Mouse (Mus musculus) limb, embryonic 12.5 days (tissue): ENCODE data around the gene Zwint. TPM values are rescaled to one million over a fixed set of nuclear protein-coding genes. Genes with fewer than 3 reads are reported as not detected.

Source experiments
- ATAC-seq: fragments of 200-750 bp; cut with Nextera tagmentation; 2 replicates; pipeline ENCODE4 v1.8.0; 2017; ENCODE audit warnings: low read depth, moderate TSS enrichment; ENCODE audit not compliant: insufficient number of reproducible peaks, insufficient read depth, low FRiP score, low TSS enrichment
- H3K27ac ChIP-seq: fragments of 300-500 bp; sonication (generic); 2 replicates; pipeline ENCODE4 v1.5.1; 2016; ENCODE audit warnings: mild to moderate bottlenecking, moderate library complexity
- H3K27me3 ChIP-seq: fragments of 300-500 bp; sonication (generic); 2 replicates; pipeline ENCODE4 v1.6.1; 2016; ENCODE audit warnings: mild to moderate bottlenecking, moderate library complexity
- H3K36me3 ChIP-seq: fragments of 300-500 bp; sonication (generic); 2 replicates; pipeline ENCODE4 v1.6.1; 2016; ENCODE audit warnings: mild to moderate bottlenecking, moderate library complexity
- H3K4me1 ChIP-seq: fragments of 300-500 bp; sonication (generic); replicated peaks from 2 replicates; pipeline ENCODE4 v1.6.1; 2016
- H3K4me2 ChIP-seq: fragments of 300-500 bp; sonication (generic); 2 replicates; pipeline ENCODE4 v1.6.1; 2016; ENCODE audit warnings: mild to moderate bottlenecking, moderate library complexity
- H3K4me3 ChIP-seq: fragments of 300-500 bp; sonication (generic); replicated peaks from 2 replicates; pipeline ENCODE4 v1.5.1; 2016; ENCODE audit warnings: mild to moderate bottlenecking
- H3K9ac ChIP-seq: fragments of 300-500 bp; sonication (generic); replicated peaks from 2 replicates; pipeline ENCODE4 v1.6.1; 2016; ENCODE audit warnings: mild to moderate bottlenecking, moderate library complexity
- H3K9me3 ChIP-seq: fragments of 300-500 bp; sonication (generic); 2 replicates; pipeline ENCODE4 v1.6.1; 2016; ENCODE audit warnings: mild to moderate bottlenecking, moderate library complexity
- WGBS: fragments of 180-500 bp; shearing (Covaris S2); methylation state at CpG from one replicate; pipeline ENCODE4 v1.1.7; 2016; 5-methylcytosine and 5-hydroxymethylcytosine counted together
- polyA plus RNA-seq: library from polyadenylated mRNA; unstranded; fragments of >200 nt; fragmentation: Nextera tagmentation; extraction: Ambion mirVana; gene quantifications from 2 replicates; pipeline ENCODE4 v1.2.1, GENCODE M21; 2016

The Zwint gene
- polyA plus RNA-seq, 1 experiment from 2014 or later: 283 TPM

GRCm38 (mm10) chr10:72667856-72668255 lies 13.2 kb downstream of the Zwint start:
- no peak for ATAC-seq
- no peak overlapping the region for H3K4me2 ChIP-seq
- H3K4me3 ChIP-seq: no peak overlapping the region
- no peak overlapping the region for H3K9ac ChIP-seq
- no peaks in the 10 kb centered on the region for H3K4me1 ChIP-seq
- H3K27me3 ChIP-seq: no peaks in the 10 kb centered on the region
- H3K9me3 ChIP-seq: no peaks in the 10 kb centered on the region
- WGBS: 95% methylated on average over 5 of the region's 5 CpGs
- no peak overlapping the region for H3K27ac ChIP-seq
- peaks cover 61% of the 10 kb centered on the region for H3K36me3 ChIP-seq

GRCm38 (mm10) chr10:72669086-72669485 lies 14.4 kb downstream of the Zwint start:
- no peak overlapping the region for H3K4me3 ChIP-seq
- WGBS: 90% methylated on average over 1 of the region's 1 CpGs
- H3K36me3 ChIP-seq: peaks cover 56% of the 10 kb centered on the region
- H3K27ac ChIP-seq: no peak overlapping the region
- H3K27me3 ChIP-seq: no peaks in the 10 kb centered on the region
- no peak overlapping the region for H3K9ac ChIP-seq
- H3K4me2 ChIP-seq: no peak overlapping the region
- ATAC-seq: no peak
- no peaks in the 10 kb centered on the region for H3K9me3 ChIP-seq
- H3K4me1 ChIP-seq: no peaks in the 10 kb centered on the region

- Histone ChIP-seq H3K4me2 (no peak overlapping the region), H3K9me3 (0 out of 2 replicates have a peak, but pooled peaks cover 4% of the 10 kb centered on the region), H3K9ac (no peak overlapping the region), H3K4me3 (no peak overlapping the region), H3K36me3 (peaks cover 14% of the 10 kb centered on the region), H3K27ac (no peak overlapping the region), H3K4me1 (no peaks in the 10 kb centered on the region), H3K27me3 (no peaks in the 10 kb centered on the region)
- 90% methylated on average over 6 of the region's 6 CpGs for WGBS
- no peak for ATAC-seq
Observed at GRCm38 (mm10) chr10:72675971-72676370, 21.3 kb downstream of the Zwint start.

GRCm38 (mm10) chr10:72676550-72676949 lies 21.9 kb downstream of the Zwint start:
- H3K4me2 ChIP-seq: no peak overlapping the region
- no peaks in the 10 kb centered on the region for H3K4me1 ChIP-seq
- H3K9ac ChIP-seq: no peak overlapping the region
- WGBS: 92% methylated on average over 1 of the region's 1 CpGs
- peaks cover 10% of the 10 kb centered on the region for H3K36me3 ChIP-seq
- H3K27me3 ChIP-seq: no peaks in the 10 kb centered on the region
- ATAC-seq: no peak
- H3K27ac ChIP-seq: no peak overlapping the region
- no peak overlapping the region for H3K4me3 ChIP-seq
- H3K9me3 ChIP-seq: 0 out of 2 replicates have a peak, but pooled peaks cover 4% of the 10 kb centered on the region

- Histone ChIP-seq H3K27me3 (no peaks in the 10 kb centered on the region), H3K27ac (no peak overlapping the region), H3K9ac (no peak overlapping the region), H3K9me3 (0 out of 2 replicates have a peak, but pooled peaks cover 4% of the 10 kb centered on the region), H3K4me3 (no peak overlapping the region), H3K4me1 (no peaks in the 10 kb centered on the region), H3K4me2 (no peak overlapping the region), H3K36me3 (peaks cover 6% of the 10 kb centered on the region)
- 91% methylated on average over 4 of the region's 4 CpGs for WGBS
- ATAC-seq: no peak
Observed at GRCm38 (mm10) chr10:72679086-72679485, 24.4 kb downstream of the Zwint start.

- WGBS: 81% methylated on average over 5 of the region's 5 CpGs
- H3K36me3 ChIP-seq: no peaks in the 10 kb centered on the region
- no peak overlapping the region for H3K4me2 ChIP-seq
- ATAC-seq: no peak
- H3K27me3 ChIP-seq: no peaks in the 10 kb centered on the region
- no peaks in the 10 kb centered on the region for H3K9me3 ChIP-seq
- no peak overlapping the region for H3K4me3 ChIP-seq
- H3K27ac ChIP-seq: no peak overlapping the region
- H3K9ac ChIP-seq: no peak overlapping the region
- no peaks in the 10 kb centered on the region for H3K4me1 ChIP-seq
Observed at GRCm38 (mm10) chr10:72701092-72701491, 46.4 kb downstream of the Zwint start.

GRCm38 (mm10) chr10:72713754-72714153 lies 59.1 kb downstream of the Zwint start:
- Histone ChIP-seq H3K9me3 (no peaks in the 10 kb centered on the region), H3K27me3 (no peaks in the 10 kb centered on the region), H3K9ac (no peak overlapping the region), H3K4me1 (no peaks in the 10 kb centered on the region), H3K4me3 (no peak overlapping the region), H3K36me3 (no peaks in the 10 kb centered on the region), H3K4me2 (no peak overlapping the region), H3K27ac (no peak overlapping the region)
- no peak for ATAC-seq
- WGBS: 74% methylated on average over 2 of the region's 2 CpGs
